ENCODE assay signal across 14 mouse cellular contexts in genomic region chr13:34248107-34248506, GRCm38 (mm10).
DNase-seq lines count a peak whose midpoint lies in the region; ATAC-seq and TF ChIP-seq lines count a peak whose summit lies in the region.
"Had no signal": no experiment of that assay in that cellular context is flagged by ENCODE, and none has a peak within 500 bp of the region (broad histone marks: within the 10 kb centered on the region; RNA-seq: fewer than 3 reads in every experiment).

No protein-coding gene starts in this region.

- no peak overlapping the region for H3K4me3 ChIP-seq in forebrain, embryonic 13.5 days
- no peak overlapping the region for H3K4me3 ChIP-seq in limb, embryonic 13.5 days
- no peak overlapping the region for H3K4me3 ChIP-seq in stomach, postnatal 0 days (ENCODE audit: low read depth, low read length)
- H3K4me3 ChIP-seq: megakaryocyte, embryonic 14.5 days had no signal

- H3K9me3 ChIP-seq in forebrain, embryonic 13.5 days (replicated peaks): no peaks in the 10 kb centered on the region
- H3K9me3 ChIP-seq in limb, embryonic 13.5 days: no peaks in the 10 kb centered on the region
- no peaks in the 10 kb centered on the region for H3K9me3 ChIP-seq in stomach, postnatal 0 days (ENCODE audit: control insufficient read depth, low read length)
- H3K9me3 ChIP-seq: megakaryocyte, embryonic 14.5 days had no signal

- TF ChIP-seq CTCF in stomach, postnatal 0 days (IDR thresholded peaks at IDR 0.05; ENCODE audit: low read depth): no peak

- DNase-seq in retina, embryonic 14.5 days (ENCODE audit: low spot score): peak; percentile 13
- no peak for DNase-seq in retina, postnatal 1 day
- no peak for DNase-seq in stomach, postnatal 0 days (ENCODE audit: low spot score)
- no peak for DNase-seq in cerebellum, postnatal 25 days
- no peak for DNase-seq in adrenal gland, adult 2 months
- DNase-seq: cerebellum, adult 9-11 months; right cerebral cortex, adult 18-20 months had no signal

- no peaks in the 10 kb centered on the region for H3K27me3 ChIP-seq in forebrain, embryonic 13.5 days
- no peaks in the 10 kb centered on the region for H3K27me3 ChIP-seq in limb, embryonic 13.5 days
- no peaks in the 10 kb centered on the region for H3K27me3 ChIP-seq in stomach, postnatal 0 days (ENCODE audit: control insufficient read depth, insufficient read depth, low read length)
- H3K27me3 ChIP-seq: megakaryocyte, embryonic 14.5 days had no signal

- ATAC-seq in forebrain, embryonic 13.5 days: 0 out of 2 replicates have a peak, but pooled peaks have one; percentile 9
- no peak for ATAC-seq in limb, embryonic 13.5 days (ENCODE audit: low FRiP score, low read depth)
- no peak for ATAC-seq in stomach, postnatal 0 days (ENCODE audit: low FRiP score, low TSS enrichment)
- ATAC-seq in erythroid progenitor cell, adult 5-6 weeks (replicated peaks; ENCODE audit: low FRiP score, poor library complexity, severe bottlenecking): no peak
- ATAC-seq: CD4-positive, CD25-positive, alpha-beta regulatory T cell, adult 4 months; intestine, postnatal 0 days had no signal

- no peak for TF ChIP-seq EP300 in stomach, postnatal 0 days (optimal IDR thresholded peaks at IDR 0.05)

- peak overlapping the region; percentile 43 for H3K4me2 ChIP-seq in forebrain, embryonic 13.5 days
- H3K4me2 ChIP-seq in limb, embryonic 13.5 days (replicated peaks): no peak overlapping the region
- H3K4me2 ChIP-seq in stomach, postnatal 0 days (replicated peaks; ENCODE audit: low read depth): no peak overlapping the region

- no peaks in the 10 kb centered on the region for H3K36me3 ChIP-seq in forebrain, embryonic 13.5 days (ENCODE audit: poor library complexity, severe bottlenecking)
- H3K36me3 ChIP-seq in limb, embryonic 13.5 days: no peaks in the 10 kb centered on the region; the same call in 1 of the 2 replicates
- H3K36me3 ChIP-seq in stomach, postnatal 0 days (ENCODE audit: control insufficient read depth, insufficient read depth, low read length): no peaks in the 10 kb centered on the region

- peaks cover 66% of the 10 kb centered on the region for H3K4me1 ChIP-seq in forebrain, embryonic 13.5 days
- H3K4me1 ChIP-seq in limb, embryonic 13.5 days: peaks cover 31% of the 10 kb centered on the region
- H3K4me1 ChIP-seq in stomach, postnatal 0 days (replicated peaks; ENCODE audit: control insufficient read depth, insufficient read depth): 0 out of 2 replicates have a peak, but pooled peaks cover 2% of the 10 kb centered on the region

- peak overlapping the region; percentile 94 for H3K27ac ChIP-seq in forebrain, embryonic 13.5 days
- 0 out of 2 replicates have a peak overlapping the region, but pooled peaks have one; percentile 81 for H3K27ac ChIP-seq in limb, embryonic 13.5 days
- 0 out of 2 replicates have a peak overlapping the region, but pooled peaks have one; percentile 1 for H3K27ac ChIP-seq in stomach, postnatal 0 days (replicated peaks)
- H3K27ac ChIP-seq: liver, embryonic 14.5 days had no signal

- peak overlapping the region; percentile 12; the same call in 1 of the 2 replicates for H3K9ac ChIP-seq in forebrain, embryonic 13.5 days
- no peak overlapping the region for H3K9ac ChIP-seq in limb, embryonic 13.5 days
- no peak overlapping the region for H3K9ac ChIP-seq in stomach, postnatal 0 days (ENCODE audit: low read length)
- H3K9ac ChIP-seq: liver, embryonic 14.5 days had no signal

- 5% methylated on average over 6 of the region's 6 CpGs for WGBS in forebrain, embryonic 13.5 days
- WGBS in limb, embryonic 13.5 days: 33% methylated on average over 6 of the region's 6 CpGs
- WGBS in stomach, postnatal 0 days: 51% methylated on average over 6 of the region's 6 CpGs

Comparison
In these comparisons a context has a peak if more than half of its experiments do, and no peak if none do; other contexts are left out.
1. H3K27ac ChIP-seq: peak in every context shown above with its lines; median percentile 94 in forebrain, embryonic 13.5 days; 81 in limb, embryonic 13.5 days; 1 in stomach, postnatal 0 days.